Mouse (Mus musculus) layer of hippocampus, postnatal 25 days (tissue): Measurements from ENCODE around the gene Ly6g6d. TPM values are rescaled to one million over a fixed set of nuclear protein-coding genes. Genes with fewer than 3 reads are reported as not detected.
A peak's percentile ranks its signal among the peaks of the same experiment; 100 is the strongest.
"Not testable (repeated sequence)": the region's sequence is repeated elsewhere in the genome, so short reads cannot be mapped to it uniquely, and the experiment has no call there.

Source experiments
- DNase-seq, 2 experiments: peaks; one replicate each; pipeline ENCODE4 v3.0.0; 2022; ENCODE audit warnings: mixed read lengths in 2 of 2, low spot score in 1 of 2; ENCODE audit errors: extremely low spot score in 1 of 2
- total RNA-seq, 2 experiments: library from RNA; stranded (reverse); gene quantifications; 2 replicates each; pipeline ENCODE4 v1.2.3; 2021

Ly6g6d gene
- total RNA-seq, 2 experiments from 2014 or later, result 0.80 to 1.2 TPM

- DNase-seq, result no peak
These were observed 27.6 kb downstream of the Ly6g6d start for GRCm38 (mm10) chr17:35050126-35050750.

- no peak for DNase-seq
These were observed 28.3 kb downstream of the Ly6g6d start, which contains the start of gene Clic1 for GRCm38 (mm10) chr17:35049561-35050016. TSS of gene Clic1 (plus strand) at chr17:35049966.

- no peak for DNase-seq
These were observed 28.9 kb downstream of the Ly6g6d start for GRCm38 (mm10) chr17:35048932-35049440.

- no peak for DNase-seq
These were observed 29.5 kb downstream of the Ly6g6d start for GRCm38 (mm10) chr17:35048149-35048931.

GRCm38 (mm10) chr17:35047688-35048087, 30.2 kb downstream of the Ly6g6d start:
- DNase-seq, result no peak

- DNase-seq, result peak; percentile 69 to 84
These were observed 31.0 kb downstream of the Ly6g6d start, which contains the start of gene Msh5 for GRCm38 (mm10) chr17:35046681-35047455. TSS of gene Msh5 (minus strand) at chr17:35046745.

- DNase-seq, result no peak
These were observed 31.8 kb downstream of the Ly6g6d start for GRCm38 (mm10) chr17:35045807-35046680.

GRCm38 (mm10) chr17:35044904-35045806, 32.7 kb downstream of the Ly6g6d start:
- no peak for DNase-seq

- DNase-seq, result no peak
These were observed 34.1 kb downstream of the Ly6g6d start for GRCm38 (mm10) chr17:35043794-35044193.

GRCm38 (mm10) chr17:35039121-35039873, 38.6 kb downstream of the Ly6g6d start:
- DNase-seq, result no peak

GRCm38 (mm10) chr17:35034896-35035295, 43.0 kb downstream of the Ly6g6d start:
- no peak for DNase-seq

- DNase-seq, result not testable (repeated sequence)
These were observed 44.2 kb downstream of the Ly6g6d start for GRCm38 (mm10) chr17:35033703-35034102.

- no peak for DNase-seq
These were observed 45.5 kb downstream of the Ly6g6d start for GRCm38 (mm10) chr17:35032323-35032870.

- DNase-seq, result no peak
These were observed 46.0 kb downstream of the Ly6g6d start for GRCm38 (mm10) chr17:35031880-35032279.

GRCm38 (mm10) chr17:35031272-35031671, 46.6 kb downstream of the Ly6g6d start:
- DNase-seq, result no peak

GRCm38 (mm10) chr17:35029691-35030532, 48.0 kb downstream of the Ly6g6d start:
- peak in 1 of 2 experiments; percentile 19 for DNase-seq

GRCm38 (mm10) chr17:35028315-35028714, 49.5 kb downstream of the Ly6g6d start:
- DNase-seq, result no peak
